Mouse (Mus musculus) induced T-regulatory cell, adult 2 months (primary cell): ENCODE data around the gene Ado.

Experiments used
- DNase-seq: peaks from one replicate; pipeline ENCODE4 v3.0.0-alpha.2; 2012; ENCODE audit warnings: low read depth

Gene Ado

GRCm38 (mm10) chr10:67548877-67549731, at the start of gene Ado:
Gene Ado (minus strand): TSS chr10:67548955.
- DNase-seq: peak; percentile 92

GRCm38 (mm10) chr10:67595278-67595677, 46.5 kb upstream of the Ado start:
- DNase-seq: no peak

- peak; percentile 89 for DNase-seq
Observed at GRCm38 (mm10) chr10:67585873-67586610, 37.3 kb upstream of the Ado start.

GRCm38 (mm10) chr10:67581698-67582285, 33.0 kb upstream of the Ado start:
- DNase-seq: peak; percentile 66

GRCm38 (mm10) chr10:67579830-67580229, 31.1 kb upstream of the Ado start:
- DNase-seq: no peak

GRCm38 (mm10) chr10:67573310-67573709, 24.6 kb upstream of the Ado start:
- no peak for DNase-seq

GRCm38 (mm10) chr10:67571443-67571842, 22.7 kb upstream of the Ado start:
- DNase-seq: peak; percentile 23

- DNase-seq: no peak
Observed at GRCm38 (mm10) chr10:67569539-67569938, 20.8 kb upstream of the Ado start.

- DNase-seq: peak; percentile 62
Observed at GRCm38 (mm10) chr10:67566104-67566503, 17.3 kb upstream of the Ado start.

GRCm38 (mm10) chr10:67564509-67564908, 15.8 kb upstream of the Ado start:
- no peak for DNase-seq

GRCm38 (mm10) chr10:67561185-67561584, 12.4 kb upstream of the Ado start:
- no peak for DNase-seq

- DNase-seq: no peak
Observed at GRCm38 (mm10) chr10:67559765-67560394, 11.1 kb upstream of the Ado start.

- DNase-seq: no peak
Observed at GRCm38 (mm10) chr10:67558053-67558452, 9.3 kb upstream of the Ado start.

- DNase-seq: peak; percentile 76
Observed at GRCm38 (mm10) chr10:67548261-67548854, 397 bp downstream of the Ado start.

- DNase-seq: peak; percentile 51
Observed at GRCm38 (mm10) chr10:67547850-67548260, 900 bp downstream of the Ado start.

GRCm38 (mm10) chr10:67540591-67540990, 8.2 kb downstream of the Ado start:
- no peak for DNase-seq

- no peak for DNase-seq
Observed at GRCm38 (mm10) chr10:67539401-67539730, 9.4 kb downstream of the Ado start.

- peak; percentile 68 for DNase-seq
Observed at GRCm38 (mm10) chr10:67538585-67539400, 10.0 kb downstream of the Ado start.

GRCm38 (mm10) chr10:67538106-67538505, 10.6 kb downstream of the Ado start:
- no peak for DNase-seq

- DNase-seq: peak; percentile 98
Observed at GRCm38 (mm10) chr10:67537151-67537994, 11.4 kb downstream of the Ado start.
